9 mouse cellular contexts compared by ENCODE assay signal in the genomic region with DNA sequence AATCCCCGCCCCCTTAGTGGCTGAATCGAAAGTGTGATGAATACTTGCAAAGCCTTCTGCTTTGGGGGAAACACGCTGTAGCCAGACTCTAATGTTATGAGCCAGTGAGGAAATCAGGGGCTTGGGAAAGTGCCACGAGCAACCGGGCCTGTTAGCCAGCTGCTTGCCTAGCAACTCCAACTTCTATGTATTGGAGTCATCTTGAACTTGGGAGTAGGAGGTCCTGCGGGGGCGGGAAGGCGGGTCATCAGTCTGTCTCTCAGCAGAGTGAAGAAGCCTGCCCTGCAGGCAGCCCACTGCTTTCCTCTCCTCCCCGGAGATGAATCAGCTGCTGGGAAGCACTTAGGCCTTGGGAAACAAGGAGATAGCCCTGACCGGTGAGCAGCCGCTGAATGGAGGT. TPM values are rescaled to one million over a fixed set of nuclear protein-coding genes. Genes with fewer than 3 reads are reported as not detected.
DNase-seq lines count a peak whose midpoint lies in the region; ATAC-seq and TF ChIP-seq lines count a peak whose summit lies in the region.
"Had no signal": no experiment of that assay in that cellular context is flagged by ENCODE, and none has a peak within 500 bp of the region (broad histone marks: within the 10 kb centered on the region; RNA-seq: fewer than 3 reads in every experiment).

No protein-coding gene starts in this region.

- TF ChIP-seq CTCF in olfactory bulb, adult 2 months (IDR thresholded peaks at IDR 0.05; ENCODE audit: insufficient read depth, low read depth, low read length) = no peak

- no peak overlapping the region for H3K27ac ChIP-seq in kidney, embryonic 14.5 days (ENCODE audit: low read depth, low read length)
- peak overlapping the region; percentile 89 for H3K27ac ChIP-seq in olfactory bulb, adult 2 months (ENCODE audit: insufficient read depth, low read depth, low read length)
- H3K27ac ChIP-seq: limb, embryonic 13.5 days had no signal

- H3K9ac ChIP-seq in kidney, embryonic 14.5 days (ENCODE audit: low read depth, low read length) = no peak overlapping the region
- H3K9ac ChIP-seq: limb, embryonic 13.5 days had no signal

- no peaks in the 10 kb centered on the region for H3K36me3 ChIP-seq in kidney, embryonic 14.5 days (ENCODE audit: control insufficient read depth, insufficient read depth, low read length)
- H3K36me3 ChIP-seq: limb, embryonic 13.5 days had no signal

- H3K4me3 ChIP-seq in kidney, embryonic 14.5 days (ENCODE audit: low read length) = no peak overlapping the region
- no peak overlapping the region for H3K4me3 ChIP-seq in olfactory bulb, adult 2 months (ENCODE audit: insufficient read depth, low read depth, low read length)
- H3K4me3 ChIP-seq: limb, embryonic 13.5 days had no signal

- no peak for DNase-seq in kidney, adult 8-10 months
- peak; percentile 53 to 61 for DNase-seq in frontal cortex, postnatal 10 days (ENCODE audit: low spot score in 2 of 2)
- DNase-seq in layer of hippocampus, adult 18-20 months (ENCODE audit: low spot score in 2 of 2) = peak; percentile 37 to 69
- DNase-seq in spleen, postnatal 36 days (ENCODE audit: low spot score in 2 of 2) = no peak
- DNase-seq in spleen, adult 12 weeks (ENCODE audit: low spot score) = no peak
- no peak for DNase-seq in B cell, adult 2 months

- ATAC-seq in kidney, embryonic 14.5 days (ENCODE audit: low FRiP score, low TSS enrichment) = peak; percentile 56; the same call in 1 of the 2 replicates

- no peak overlapping the region for H3K4me2 ChIP-seq in kidney, embryonic 14.5 days (replicated peaks; ENCODE audit: low read depth, low read length)
- H3K4me2 ChIP-seq: limb, embryonic 13.5 days had no signal

- 50% methylated on average over 11 of the region's 11 CpGs for WGBS in kidney, embryonic 14.5 days
- 23% methylated on average over 11 of the region's 11 CpGs for WGBS in olfactory bulb, adult 2 months

- no peaks in the 10 kb centered on the region for H3K9me3 ChIP-seq in kidney, embryonic 14.5 days (ENCODE audit: control insufficient read depth, low read length)
- H3K9me3 ChIP-seq: limb, embryonic 13.5 days had no signal

- peaks cover 14% of the 10 kb centered on the region for H3K4me1 ChIP-seq in kidney, embryonic 14.5 days (ENCODE audit: control insufficient read depth, insufficient read depth, low read length)
- peaks cover 37% of the 10 kb centered on the region for H3K4me1 ChIP-seq in olfactory bulb, adult 2 months (ENCODE audit: control insufficient read depth, insufficient read depth, low read length)

- H3K27me3 ChIP-seq in kidney, embryonic 14.5 days (ENCODE audit: control insufficient read depth, insufficient read depth, low read length) = no peaks in the 10 kb centered on the region
- H3K27me3 ChIP-seq: limb, embryonic 13.5 days had no signal

- TF ChIP-seq POLR2A in olfactory bulb, adult 2 months (IDR thresholded peaks at IDR 0.05; ENCODE audit: insufficient read depth, low read depth, low read length) = no peak

RNA-seq across cellular contexts. Expression of a gene that starts 42.1 kb away (rescaled TPM):
- 0.87 and 4.4 TPM in 2 replicates for polyA plus RNA-seq in kidney, embryonic 14.5 days (2014; fragmentation: Nextera tagmentation; extraction: Ambion mirVana)
- total RNA-seq in layer of hippocampus, adult 18-20 months (2021) = 1 to 10 TPM; 2.5 to 3.3 TPM
- not detected in 2 replicates for polyA plus RNA-seq in olfactory bulb, adult 2 months (2012; ENCODE audit: insufficient read depth, insufficient read length, low replicate concordance, missing spikeins)

Comparison
In these comparisons a context has a peak if more than half of its experiments do, and no peak if none do; other contexts are left out.
1. DNase-seq: peak in frontal cortex, postnatal 10 days (2 of 2) and layer of hippocampus, adult 18-20 months (2 of 2); none in kidney, adult 8-10 months (0 of 2), spleen, postnatal 36 days (0 of 2), spleen, adult 12 weeks (single experiment) and B cell, adult 2 months (0 of 2).